Mouse (Mus musculus) ES-E14 (cell line): Measurements from ENCODE around the gene Ina.

Experiments
- CHD2 ChIP-seq: IDR thresholded peaks from 2 replicates; pipeline ENCODE4 v1.6.1; 2014; ENCODE audit warnings: mild to moderate bottlenecking, low read depth, low read length, inconsistent platforms
- HCFC1 ChIP-seq: IDR thresholded peaks from 2 replicates; pipeline ENCODE4 v1.6.1; 2012; ENCODE audit warnings: low read length, inconsistent platforms, borderline replicate concordance; ENCODE audit not compliant: insufficient read depth
- MAFK ChIP-seq: IDR thresholded peaks from 2 replicates; pipeline ENCODE4 v1.6.1; 2014; ENCODE audit warnings: mild to moderate bottlenecking, low read depth, low read length, inconsistent platforms; ENCODE audit not compliant: insufficient read depth
- ZC3H11A ChIP-seq: IDR thresholded peaks from 2 replicates; pipeline ENCODE4 v1.6.1; 2012; ENCODE audit warnings: low read depth, mild to moderate bottlenecking, inconsistent platforms, low read length, borderline replicate concordance
- ZNF384 ChIP-seq: IDR thresholded peaks from 2 replicates; pipeline ENCODE4 v1.6.1; 2012; ENCODE audit warnings: low read depth, low read length, inconsistent platforms

GRCm38 (mm10) chr19:47046343-47046742 lies 31.8 kb downstream of the Ina start:
- TF ChIP-seq ZC3H11A, result no peak
- no peak for TF ChIP-seq HCFC1
- TF ChIP-seq CHD2, result no peak
- TF ChIP-seq ZNF384, result no peak
- TF ChIP-seq MAFK, result no peak
